Mouse (Mus musculus) MEL (cell line): Measurements from ENCODE around the gene Casz1. TPM values are rescaled to one million over a fixed set of nuclear protein-coding genes. Genes with fewer than 3 reads are reported as not detected.

Source experiments
- DNase-seq: peaks from one replicate; pipeline ENCODE4 v3.0.0; 2011; ENCODE audit warnings: low read depth, low spot score
- H3K27ac ChIP-seq: 2 replicates; pipeline ENCODE4 v1.5.1; 2012; ENCODE audit warnings: low read depth, mild to moderate bottlenecking, control low read depth, low read length, moderate library complexity; ENCODE audit not compliant: control insufficient read depth
- H3K27me3 ChIP-seq, 2 experiments: fragments of 150-350 bp in 1 of 2; sonication (generic) in 1 of 2; 2 replicates each; pipeline ENCODE4 v1.6.1; 2012; ENCODE audit warnings: low read length in 2 of 2, mild to moderate bottlenecking in 2 of 2, improper control_type of control experiment in 1 of 2, moderate library complexity in 1 of 2; ENCODE audit not compliant: insufficient read depth in 2 of 2, control insufficient read depth in 1 of 2
- H3K36me3 ChIP-seq, 2 experiments: 2 replicates each; pipeline ENCODE4 v1.6.1; 2012 to 2014; ENCODE audit warnings: low read length in 2 of 2, improper control_type of control experiment in 1 of 2, inconsistent platforms in 1 of 2, mild to moderate bottlenecking in 1 of 2; ENCODE audit not compliant: insufficient read depth in 2 of 2, control insufficient read depth in 1 of 2
- H3K4me1 ChIP-seq, 2 experiments: fragments of 150-350 bp in 1 of 2; sonication (generic) in 1 of 2; 2 replicates each; pipeline ENCODE4 v1.6.1; 2012; ENCODE audit warnings: low read length in 2 of 2, improper control_type of control experiment in 1 of 2, mild to moderate bottlenecking in 1 of 2; ENCODE audit not compliant: insufficient read depth in 2 of 2, control insufficient read depth in 1 of 2
- H3K4me3 ChIP-seq, 2 experiments: fragments of 150-350 bp in 1 of 2; sonication (generic) in 1 of 2; 2 replicates each; pipeline ENCODE4 v1.5.1; 2012; ENCODE audit warnings: low read depth in 2 of 2, low read length in 2 of 2, mild to moderate bottlenecking in 2 of 2, moderate library complexity in 2 of 2, control low read depth in 1 of 2, improper control_type of control experiment in 1 of 2; ENCODE audit not compliant: control insufficient read depth in 1 of 2, insufficient read depth in 1 of 2
- H3K79me2 ChIP-seq: 2 replicates; pipeline ENCODE4 v1.6.1; 2012; ENCODE audit warnings: mild to moderate bottlenecking, low read length, moderate library complexity; ENCODE audit not compliant: control insufficient read depth, poor library complexity, insufficient read depth
- H3K9ac ChIP-seq: 2 replicates; pipeline ENCODE4 v1.6.1; 2012; ENCODE audit warnings: low read depth, mild to moderate bottlenecking, control low read depth, low read length, moderate library complexity; ENCODE audit not compliant: control insufficient read depth, poor library complexity, severe bottlenecking
- H3K9me3 ChIP-seq: fragments of 150-350 bp; sonication (generic); replicated peaks from 2 replicates; pipeline ENCODE4 v1.6.1; 2012; ENCODE audit warnings: mild to moderate bottlenecking, low read length, improper control_type of control experiment, moderate library complexity; ENCODE audit not compliant: insufficient read depth
- BHLHE40 ChIP-seq: IDR thresholded peaks from 2 replicates; pipeline ENCODE4 v1.6.1; 2012; ENCODE audit warnings: low read depth, mild to moderate bottlenecking, inconsistent platforms, low read length, improper control_type of control experiment, borderline replicate concordance
- CHD1 ChIP-seq: IDR thresholded peaks from 2 replicates; pipeline ENCODE4 v1.6.1; 2012; ENCODE audit warnings: low read depth, mild to moderate bottlenecking, inconsistent platforms, low read length, improper control_type of control experiment
- CTCF ChIP-seq, 3 experiments: IDR thresholded peaks in 2 of 3; conservative IDR thresholded peaks in 1 of 3; 2 replicates each; pipeline ENCODE4 v1.5.1; 2011 to 2012; ENCODE audit warnings: low read length in 3 of 3, low read depth in 2 of 3, mild to moderate bottlenecking in 2 of 3, improper control_type of control experiment in 1 of 3, inconsistent platforms in 1 of 3, mixed read lengths in 1 of 3, moderate library complexity in 1 of 3; ENCODE audit not compliant: control insufficient read depth in 1 of 3, insufficient read depth in 1 of 3, poor library complexity in 1 of 3, severe bottlenecking in 1 of 3
- E2F4 ChIP-seq: IDR thresholded peaks from 2 replicates; pipeline ENCODE4 v1.6.1; 2011; ENCODE audit warnings: low read depth, low read length, improper control_type of control experiment, borderline replicate concordance
- ELF1 ChIP-seq: IDR thresholded peaks from 2 replicates; pipeline ENCODE4 v1.6.1; 2014; ENCODE audit warnings: low read depth, mild to moderate bottlenecking, inconsistent platforms, low read length, improper control_type of control experiment, moderate library complexity
- ETS1 ChIP-seq: IDR thresholded peaks from 2 replicates; pipeline ENCODE4 v1.6.1; 2012; ENCODE audit warnings: low read depth, mild to moderate bottlenecking, inconsistent platforms, low read length, improper control_type of control experiment, moderate library complexity
- GATA1 ChIP-seq: IDR thresholded peaks from 2 replicates; pipeline ENCODE4 v1.6.1; 2011; ENCODE audit warnings: low read depth, low read length, improper control_type of control experiment
- HCFC1 ChIP-seq: IDR thresholded peaks from 2 replicates; pipeline ENCODE4 v1.6.1; 2012; ENCODE audit warnings: low read depth, mild to moderate bottlenecking, inconsistent platforms, low read length, improper control_type of control experiment, moderate library complexity
- JUND ChIP-seq: IDR thresholded peaks from 2 replicates; pipeline ENCODE4 v1.6.1; 2011; ENCODE audit warnings: low read depth, mild to moderate bottlenecking, improper control_type of control experiment, low read length
- MAX ChIP-seq: IDR thresholded peaks from 2 replicates; pipeline ENCODE4 v1.6.1; 2011; ENCODE audit warnings: low read length, improper control_type of control experiment
- MEF2A ChIP-seq: IDR thresholded peaks from 2 replicates; pipeline ENCODE4 v1.6.1; 2014; ENCODE audit warnings: low read depth, mild to moderate bottlenecking, inconsistent platforms, low read length, improper control_type of control experiment; ENCODE audit not compliant: poor library complexity, insufficient replicate concordance, severe bottlenecking; ENCODE audit errors: extremely low read depth
- MYB ChIP-seq: IDR thresholded peaks from 2 replicates; pipeline ENCODE4 v1.6.1; 2011; ENCODE audit warnings: mild to moderate bottlenecking, low read depth, low read length, improper control_type of control experiment
- MYC ChIP-seq: IDR thresholded peaks from 2 replicates; pipeline ENCODE4 v1.6.1; 2011; ENCODE audit warnings: low read depth, mild to moderate bottlenecking, low read length, improper control_type of control experiment, moderate library complexity
- NELFE ChIP-seq: IDR thresholded peaks from 2 replicates; pipeline ENCODE4 v1.6.1; 2011; ENCODE audit warnings: low read depth, low read length, improper control_type of control experiment
- POLR2A ChIP-seq, 2 experiments: IDR thresholded peaks; 2 replicates each; pipeline ENCODE4 v1.6.1; 2011 to 2012; ENCODE audit warnings: low read length in 2 of 2, mild to moderate bottlenecking in 2 of 2, control low read depth in 1 of 2, improper control_type of control experiment in 1 of 2, low read depth in 1 of 2, moderate library complexity in 1 of 2; ENCODE audit not compliant: control insufficient read depth in 1 of 2, insufficient read depth in 1 of 2, poor library complexity in 1 of 2
- POLR2AphosphoS5 ChIP-seq: IDR thresholded peaks from 2 replicates; pipeline ENCODE4 v1.6.1; 2012; ENCODE audit warnings: low read depth, borderline replicate concordance, mild to moderate bottlenecking, inconsistent platforms, low read length, moderate library complexity, mixed read lengths
- RAD21 ChIP-seq: IDR thresholded peaks from 2 replicates; pipeline ENCODE4 v1.6.1; 2011; ENCODE audit warnings: mild to moderate bottlenecking, low read depth, low read length, improper control_type of control experiment
- RCOR1 ChIP-seq: IDR thresholded peaks from 2 replicates; pipeline ENCODE4 v1.6.1; 2012; ENCODE audit warnings: low read depth, mild to moderate bottlenecking, inconsistent platforms, low read length, improper control_type of control experiment
- SIN3A ChIP-seq: IDR thresholded peaks from 2 replicates; pipeline ENCODE4 v1.6.1; 2012; ENCODE audit warnings: low read length, improper control_type of control experiment, inconsistent platforms
- TCF12 ChIP-seq: IDR thresholded peaks from 2 replicates; pipeline ENCODE4 v1.6.1; 2014; ENCODE audit warnings: low read depth, mild to moderate bottlenecking, inconsistent platforms, low read length, improper control_type of control experiment, moderate library complexity
- UBTF ChIP-seq: IDR thresholded peaks from 2 replicates; pipeline ENCODE4 v1.6.1; 2012; ENCODE audit warnings: low read depth, mild to moderate bottlenecking, inconsistent platforms, low read length, improper control_type of control experiment, moderate library complexity, borderline replicate concordance; ENCODE audit not compliant: insufficient read depth
- USF1 ChIP-seq: IDR thresholded peaks from 2 replicates; pipeline ENCODE4 v1.6.1; 2014; ENCODE audit warnings: low read depth, mild to moderate bottlenecking, inconsistent platforms, low read length, improper control_type of control experiment, moderate library complexity
- USF2 ChIP-seq, 2 experiments: IDR thresholded peaks; 2 replicates each; pipeline ENCODE4 v1.6.1; 2011 to 2012; ENCODE audit warnings: improper control_type of control experiment in 2 of 2, low read length in 2 of 2, borderline replicate concordance in 1 of 2, inconsistent platforms in 1 of 2, low read depth in 1 of 2, mild to moderate bottlenecking in 1 of 2; ENCODE audit not compliant: insufficient read depth in 1 of 2
- ZMIZ1 ChIP-seq: IDR thresholded peaks from 2 replicates; pipeline ENCODE4 v1.6.1; 2012; ENCODE audit warnings: low read depth, mild to moderate bottlenecking, inconsistent platforms, low read length, improper control_type of control experiment, moderate library complexity
- polyA plus RNA-seq, 2 experiments: library from polyadenylated mRNA; stranded (reverse) in 1 of 2; unstranded in 1 of 2; fragments of >175 nt in 1 of 2; fragments of >200 nt in 1 of 2; gene quantifications; 2 replicates each; pipeline versions ENCODE4 v1.2.1 to v1.2.4; 2012; ENCODE audit warnings: low replicate concordance in 2 of 2, low read depth in 1 of 2; ENCODE audit not compliant: insufficient read length in 2 of 2, insufficient read depth in 1 of 2, missing spikeins in 1 of 2
- total RNA-seq: library from RNA; depleted of rRNA; stranded (reverse); fragments of 300-350 nt; gene quantifications from 2 replicates; pipeline ENCODE4 v1.2.3, GENCODE M21; 2012

Casz1 gene
- total and polyA plus RNA-seq, 3 experiments: 1.3 to 3.2 TPM; not detected in 1

DNA sequence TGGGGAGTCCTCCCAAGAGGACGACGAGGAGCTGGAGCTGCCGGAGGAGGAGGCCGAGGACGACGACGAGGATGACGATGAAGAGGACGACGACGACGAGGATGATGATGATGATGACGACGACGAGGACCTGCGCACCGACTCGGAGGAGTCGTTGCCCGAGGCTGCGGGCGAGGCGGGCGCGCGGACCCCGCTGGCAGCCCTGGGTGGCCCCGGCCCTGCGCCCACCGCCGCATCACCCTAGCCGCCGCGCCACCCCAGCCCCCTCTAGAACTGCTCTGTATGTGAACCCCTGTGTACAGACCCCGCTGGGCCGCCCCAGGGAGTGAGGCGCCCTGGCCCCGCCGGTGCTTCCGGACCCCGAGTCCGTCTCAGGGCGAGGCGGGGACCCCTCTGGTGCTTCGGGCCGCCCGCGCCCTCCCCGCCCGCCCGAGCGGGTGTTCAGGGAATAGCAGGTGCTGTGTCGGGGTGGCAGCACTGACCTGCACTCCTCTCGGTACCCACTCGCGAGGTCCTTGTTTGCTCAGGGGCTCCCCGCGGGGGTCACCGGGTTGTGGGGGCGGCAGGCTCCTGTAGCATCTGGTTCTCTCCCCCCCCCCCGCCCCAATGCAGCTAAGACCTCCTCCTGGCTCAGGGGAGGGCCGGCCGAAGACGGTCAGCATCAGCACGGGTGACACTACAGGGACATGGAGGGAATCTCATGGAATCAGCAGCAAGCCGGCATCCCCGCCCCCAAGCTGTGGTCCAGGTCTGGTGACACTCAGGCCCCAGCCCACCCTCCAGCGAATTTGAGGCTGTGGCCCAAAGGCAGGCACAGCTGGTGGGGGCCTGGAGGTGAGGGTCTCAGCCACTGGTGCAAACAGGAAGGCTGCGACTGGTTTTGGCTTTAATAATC, 148.3 kb downstream of the Casz1 start:
- H3K27ac ChIP-seq: no peak overlapping the region
- no peak overlapping the region for H3K9ac ChIP-seq
- no peak for DNase-seq
- no peaks in the 10 kb centered on the region for H3K9me3 ChIP-seq
- no peaks in the 10 kb centered on the region for H3K79me2 ChIP-seq
- TF ChIP-seq MYC: no peak
- no peak for TF ChIP-seq NELFE
- TF ChIP-seq JUND: no peak
- TF ChIP-seq SIN3A: no peak
- no peak for TF ChIP-seq GATA1
- no peak for TF ChIP-seq RCOR1
- no peak for TF ChIP-seq RAD21
- TF ChIP-seq UBTF: no peak
- TF ChIP-seq MAX: no peak
- no peak overlapping the region for H3K4me3 ChIP-seq
- H3K27me3 ChIP-seq: no peaks in the 10 kb centered on the region
- H3K36me3 ChIP-seq: no peaks in the 10 kb centered on the region
- no peaks in the 10 kb centered on the region for H3K4me1 ChIP-seq

DNA sequence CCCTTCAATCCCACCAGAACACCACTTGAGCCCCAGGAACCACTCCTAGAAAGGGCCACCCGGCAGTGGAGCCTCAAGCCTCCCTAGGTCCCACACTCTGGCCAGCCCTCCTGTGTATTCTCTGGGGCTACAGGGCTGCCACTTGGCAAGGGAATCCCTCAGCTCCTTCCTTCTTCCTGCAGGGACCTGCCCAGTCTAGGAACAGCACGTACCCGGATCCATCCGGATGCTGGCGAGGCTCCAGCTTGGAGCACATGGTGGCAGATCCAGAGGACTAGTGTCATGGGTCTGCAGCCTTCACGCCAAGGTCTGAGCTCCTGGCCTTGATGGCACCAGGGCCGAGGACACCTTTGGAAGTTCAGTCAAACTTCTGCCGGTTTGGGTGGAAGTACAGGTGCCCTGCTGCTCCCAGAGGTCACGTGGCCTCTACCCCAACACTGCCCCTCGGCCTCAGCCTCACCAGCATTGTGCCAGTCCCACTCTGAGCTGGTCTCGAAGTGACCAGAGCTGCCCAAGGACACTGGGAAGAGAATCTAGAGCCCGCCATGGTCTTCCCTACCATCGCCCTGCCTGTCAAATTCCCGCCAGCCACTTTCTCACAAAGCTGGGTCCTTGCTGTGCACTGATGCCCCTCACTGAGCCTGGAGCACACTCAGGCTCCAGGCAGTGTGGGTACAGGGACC, 151.0 kb downstream of the Casz1 start:
- DNase-seq: no peak
- no peaks in the 10 kb centered on the region for H3K36me3 ChIP-seq
- H3K79me2 ChIP-seq: no peaks in the 10 kb centered on the region
- H3K4me1 ChIP-seq: no peaks in the 10 kb centered on the region
- TF ChIP-seq MEF2A: no peak
- no peak for TF ChIP-seq HCFC1
- no peak for TF ChIP-seq MYB
- no peak for TF ChIP-seq SIN3A
- TF ChIP-seq ELF1: no peak
- no peak for TF ChIP-seq TCF12
- no peak for TF ChIP-seq UBTF
- TF ChIP-seq CHD1: no peak
- no peak for TF ChIP-seq ZMIZ1
- TF ChIP-seq E2F4: no peak
- no peak for TF ChIP-seq MAX
- no peak for TF ChIP-seq USF2 (IDR thresholded peaks at IDR 0.05; ENCODE audit: borderline replicate concordance in 1 of 2, insufficient read depth in 1 of 2, low read depth in 1 of 2, low read length in 2 of 2)
- TF ChIP-seq CTCF (IDR thresholded peaks at IDR 0.05 in 2 of 3, conservative IDR thresholded peaks at IDR 0.05 in 1 of 3; ENCODE audit: control insufficient read depth in 1 of 3, insufficient read depth in 1 of 3, low read depth in 2 of 3, low read length in 3 of 3, poor library complexity in 1 of 3, severe bottlenecking in 1 of 3): no peak
- no peak for TF ChIP-seq ETS1
- no peak for TF ChIP-seq RCOR1
- no peak for TF ChIP-seq POLR2AphosphoS5
- no peak for TF ChIP-seq BHLHE40
- no peak for TF ChIP-seq POLR2A (IDR thresholded peaks at IDR 0.05; ENCODE audit: control insufficient read depth in 1 of 2, insufficient read depth in 1 of 2, low read depth in 1 of 2, low read length in 2 of 2, poor library complexity in 1 of 2)
- no peak for TF ChIP-seq USF1
- no peaks in the 10 kb centered on the region for H3K27me3 ChIP-seq
- H3K27ac ChIP-seq: no peak overlapping the region
- H3K4me3 ChIP-seq: no peak overlapping the region
- H3K9ac ChIP-seq: no peak overlapping the region
- no peaks in the 10 kb centered on the region for H3K9me3 ChIP-seq
